Mouse (Mus musculus) erythroblast, adult 5-6 weeks (primary cell): Measurements from ENCODE around the gene Gdpgp1. TPM values are rescaled to one million over a fixed set of nuclear protein-coding genes. Genes with fewer than 3 reads are reported as not detected.

ENCODE experiments used
- ATAC-seq: replicated peaks from 2 replicates; pipeline ENCODE4 v1.8.0; 2016; ENCODE audit warnings: moderate number of reproducible peaks, mild to moderate bottlenecking, moderate TSS enrichment, inconsistent platforms; ENCODE audit not compliant: poor library complexity, low FRiP score, severe bottlenecking
- total RNA-seq, 2 experiments: library from RNA; stranded (forward) in 1 of 2; stranded (reverse) in 1 of 2; fragments of 150-400 nt in 1 of 2; fragments of 200-764, 138-1000 nt in 1 of 2; gene quantifications; 2 replicates each; pipeline versions ENCODE4 v1.2.3 to v1.2.4; 2015 to 2017; ENCODE audit warnings: low replicate concordance in 2 of 2

Gene Gdpgp1
- total RNA-seq, 2 experiments from 2014 or later, result 0.77 to 0.94 TPM

DNA sequence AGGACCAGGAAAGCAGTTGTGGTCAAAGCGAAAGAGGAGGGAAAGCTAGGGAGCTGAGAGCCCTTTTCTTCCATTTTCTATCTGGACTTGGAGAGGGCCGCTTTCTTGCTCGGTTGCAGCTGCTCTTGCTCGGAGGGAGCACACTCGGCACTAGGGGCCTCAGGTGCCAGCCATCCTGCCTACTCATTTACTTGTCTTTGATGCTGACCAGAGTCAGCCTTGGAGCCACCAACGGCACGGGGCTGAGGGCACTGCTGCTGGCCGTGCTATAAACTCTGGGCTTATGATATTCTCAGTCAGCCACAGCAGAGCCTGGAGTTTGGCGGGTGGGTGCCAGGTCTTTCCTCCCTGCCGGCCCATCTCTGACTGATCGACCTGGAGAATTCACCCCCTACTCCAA, 33.8 kb upstream of the Gdpgp1 start:
- peak; percentile 16; the same call in 1 of the 2 replicates for ATAC-seq

DNA sequence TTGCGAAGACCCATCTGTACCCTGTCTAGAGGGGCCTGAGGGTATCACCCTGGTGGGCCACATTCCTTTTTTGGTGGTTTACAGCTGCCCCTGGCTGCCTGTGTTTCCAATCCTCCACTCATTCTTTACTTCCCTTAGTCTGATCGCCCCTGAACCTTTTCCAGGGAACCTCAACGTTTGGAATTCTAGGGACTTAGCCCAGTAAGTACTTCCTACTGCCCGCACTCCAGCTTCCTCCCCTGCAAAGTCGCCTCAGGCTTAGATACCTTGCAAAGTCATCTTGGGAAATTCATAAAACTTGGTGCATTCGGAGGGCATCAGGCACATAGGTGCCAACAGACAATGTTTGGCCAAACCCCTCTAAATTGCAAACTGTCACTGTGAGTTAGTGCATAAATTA, 33.4 kb upstream of the Gdpgp1 start:
- no peak for ATAC-seq

DNA sequence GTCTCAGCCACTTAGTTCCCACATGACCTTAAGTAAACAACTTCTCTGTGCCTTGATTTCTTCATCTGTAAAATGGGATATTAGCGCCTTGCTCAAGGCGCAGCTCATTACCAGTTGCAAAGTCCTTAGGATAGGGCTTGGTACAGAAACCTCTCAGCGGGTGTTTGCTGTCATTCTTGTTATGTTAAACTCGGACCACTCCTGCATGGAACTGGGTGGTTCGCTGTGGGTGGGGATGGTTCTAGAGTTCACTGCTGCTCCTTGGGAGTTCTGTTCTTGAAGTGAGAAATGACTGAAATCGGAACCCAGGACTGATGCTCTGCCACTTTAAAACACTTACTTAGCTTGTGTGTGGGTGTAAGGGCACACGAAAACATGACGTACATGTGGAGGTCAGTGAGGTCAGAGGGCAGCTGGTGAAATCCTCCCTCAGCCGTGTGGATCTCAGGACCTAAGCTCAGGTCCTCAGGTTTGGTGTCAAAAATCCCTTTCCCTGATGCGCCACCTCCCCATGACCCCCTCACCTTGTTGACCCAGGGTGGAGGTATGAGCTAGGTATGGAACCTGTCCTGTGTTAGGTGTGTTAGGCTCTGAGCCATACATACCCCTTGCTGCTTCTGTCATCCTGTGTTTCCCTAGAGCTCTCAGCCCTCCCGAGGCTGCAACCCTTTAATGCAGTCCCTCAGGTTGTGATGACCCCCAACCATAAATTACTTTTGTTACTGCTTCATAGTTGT, 32.6 kb upstream of the Gdpgp1 start:
- no peak for ATAC-seq

DNA sequence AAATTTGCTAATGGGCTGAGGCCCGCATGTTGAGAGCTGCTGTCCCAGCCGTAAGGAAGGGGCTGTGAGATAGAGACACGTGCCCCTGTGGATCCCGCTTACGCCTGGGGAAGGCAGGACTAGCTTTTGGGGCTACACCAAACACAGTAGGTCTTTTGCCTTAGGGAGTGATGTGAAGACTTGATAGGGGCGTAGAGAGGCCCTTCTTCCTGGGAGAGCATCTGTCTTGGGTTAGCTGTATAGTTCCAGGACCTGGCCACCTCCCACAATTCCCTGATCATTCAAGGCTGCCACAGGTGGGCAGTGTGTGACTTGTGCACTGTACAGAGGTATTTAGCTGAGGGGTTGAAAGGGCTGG, 32.1 kb upstream of the Gdpgp1 start:
- no peak for ATAC-seq

DNA sequence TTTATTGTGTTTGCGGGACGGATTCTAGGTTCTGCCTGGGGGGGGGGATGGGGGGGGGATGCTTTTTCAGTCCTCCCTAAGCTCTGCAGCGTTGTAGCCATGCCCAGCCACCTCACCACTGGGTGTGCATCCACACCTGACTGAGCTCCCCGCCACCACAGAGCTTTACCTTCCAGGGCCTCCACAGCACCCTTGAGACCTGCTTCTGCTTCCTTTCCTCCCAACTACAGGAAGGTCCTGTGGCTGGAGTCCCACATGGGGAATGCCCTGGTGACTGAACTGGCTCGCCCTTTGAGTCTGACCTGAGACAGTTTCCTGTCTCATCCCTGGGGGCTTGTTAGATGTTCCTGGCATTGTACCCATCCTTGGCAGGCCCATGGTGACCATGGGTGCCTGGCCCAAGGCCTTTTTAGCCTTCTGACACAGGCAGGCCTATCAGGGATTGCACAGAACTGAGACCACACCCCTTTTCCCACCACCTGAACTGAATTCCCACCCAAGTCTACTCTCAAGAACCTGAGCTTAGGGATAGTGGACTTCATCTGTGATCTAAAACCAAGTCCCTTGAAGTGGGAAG, 31.6 kb upstream of the Gdpgp1 start:
- ATAC-seq, result no peak

DNA sequence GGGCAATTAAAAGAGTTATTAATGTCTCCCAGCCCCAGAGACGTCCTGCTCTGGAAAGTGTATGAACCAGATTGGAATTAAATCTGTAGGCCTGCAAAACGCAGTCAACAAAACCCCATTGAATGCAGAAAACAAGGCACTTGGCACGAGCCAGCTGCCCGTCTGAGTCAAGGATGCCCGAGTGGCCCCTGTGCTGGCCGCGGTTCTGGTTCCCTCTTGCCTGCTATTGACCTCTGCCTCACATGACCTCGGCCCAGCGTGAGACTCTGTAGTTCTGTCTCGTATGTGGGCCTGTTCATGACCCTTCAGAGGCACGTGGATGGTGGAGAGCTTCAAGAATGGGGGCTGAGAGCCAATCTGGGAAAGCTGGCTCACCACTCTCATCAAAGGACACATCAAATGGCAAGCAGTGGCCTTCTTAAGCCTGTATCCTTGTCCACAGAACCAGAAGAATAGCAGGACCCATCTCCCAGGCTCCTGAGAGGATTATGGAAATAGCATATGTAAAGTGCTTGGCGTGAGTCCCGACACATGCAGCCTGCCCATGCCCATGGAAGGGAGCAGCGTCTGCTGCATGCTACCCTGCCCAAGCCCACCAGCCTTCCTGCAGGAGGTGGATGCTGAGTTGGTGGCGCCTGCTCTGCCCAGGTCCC, 30.7 kb upstream of the Gdpgp1 start:
- ATAC-seq, result no peak

DNA sequence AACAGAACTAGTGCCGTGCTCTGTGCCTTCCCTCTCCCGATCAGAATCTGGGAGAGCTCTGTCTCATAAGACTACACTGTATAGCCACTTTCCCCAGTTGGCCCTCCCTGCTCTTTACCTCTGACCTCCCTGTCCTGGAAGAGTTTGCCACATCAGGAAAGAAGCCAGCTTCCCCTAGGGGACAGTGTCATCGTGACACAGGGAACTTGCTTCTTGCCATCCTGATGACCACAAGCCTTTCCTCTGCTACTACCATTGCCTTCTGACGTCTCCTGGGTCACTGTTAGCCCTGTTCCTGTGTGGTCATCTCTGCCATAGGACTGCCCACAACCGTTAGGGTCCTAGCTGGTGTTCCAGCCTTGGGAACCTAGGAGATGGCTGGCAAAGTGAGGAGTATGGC, 29.7 kb upstream of the Gdpgp1 start:
- no peak for ATAC-seq

DNA sequence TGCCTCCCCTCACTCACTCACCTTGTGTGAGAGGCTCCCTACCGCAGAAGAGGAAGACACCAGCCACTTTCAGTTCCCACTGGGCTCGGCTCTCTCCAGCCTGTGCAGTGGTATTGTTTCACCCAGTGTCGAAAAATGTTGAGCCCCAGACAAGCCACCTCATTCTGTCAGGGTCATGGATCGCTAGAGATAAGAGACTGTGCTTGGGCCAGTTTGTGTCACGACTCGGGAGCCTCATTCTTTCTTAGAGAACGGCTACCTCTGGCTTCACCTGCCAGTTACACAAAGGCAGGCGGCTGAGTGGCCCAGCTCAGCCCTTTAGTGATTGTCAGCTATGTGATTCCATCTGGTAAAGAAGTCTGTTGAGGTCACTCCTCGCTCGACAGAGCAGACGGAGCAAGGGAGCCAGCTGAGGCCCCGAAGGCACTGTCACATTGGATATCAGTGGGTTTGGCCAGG, 29.0 kb upstream of the Gdpgp1 start:
- no peak for ATAC-seq

DNA sequence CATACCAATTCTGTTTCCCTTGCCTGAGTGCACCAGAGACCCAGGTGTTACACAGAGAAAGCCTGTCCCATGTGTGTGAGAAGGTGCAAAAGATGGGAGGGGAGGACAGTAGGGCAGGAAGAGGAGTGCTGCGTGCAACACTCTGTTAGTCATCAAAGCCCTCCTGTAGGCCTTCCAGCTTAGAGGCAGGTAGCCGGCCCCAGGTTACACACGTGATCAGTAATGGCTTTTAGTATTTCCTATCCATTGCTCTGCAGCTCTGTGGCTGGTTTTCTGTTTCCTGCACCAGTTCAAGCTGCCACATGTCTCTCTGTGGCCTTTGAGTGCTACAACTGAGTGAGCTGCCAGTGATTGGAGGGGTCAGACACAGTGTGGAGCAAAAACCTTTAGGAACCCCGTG, 28.3 kb upstream of the Gdpgp1 start:
- ATAC-seq, result no peak

DNA sequence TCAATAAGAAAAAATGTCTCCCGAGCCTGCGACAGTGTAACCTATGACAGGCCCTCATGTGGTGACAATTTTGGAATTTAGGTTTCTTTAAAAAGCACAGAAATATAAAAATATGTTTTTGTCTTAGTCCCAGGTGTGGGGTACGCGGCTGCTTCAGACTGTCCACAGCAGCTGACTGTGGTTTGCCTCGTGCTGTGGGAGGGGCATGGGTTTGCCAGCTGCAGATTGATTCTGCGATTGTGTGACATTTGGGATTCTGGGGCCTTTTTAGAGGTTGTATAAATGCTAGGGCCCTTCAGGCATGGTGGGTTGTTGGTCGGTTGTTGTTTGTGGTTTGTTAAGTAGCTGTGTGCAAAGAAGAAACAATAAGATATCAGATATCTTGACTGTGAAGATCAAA, 27.7 kb upstream of the Gdpgp1 start:
- ATAC-seq, result no peak

DNA sequence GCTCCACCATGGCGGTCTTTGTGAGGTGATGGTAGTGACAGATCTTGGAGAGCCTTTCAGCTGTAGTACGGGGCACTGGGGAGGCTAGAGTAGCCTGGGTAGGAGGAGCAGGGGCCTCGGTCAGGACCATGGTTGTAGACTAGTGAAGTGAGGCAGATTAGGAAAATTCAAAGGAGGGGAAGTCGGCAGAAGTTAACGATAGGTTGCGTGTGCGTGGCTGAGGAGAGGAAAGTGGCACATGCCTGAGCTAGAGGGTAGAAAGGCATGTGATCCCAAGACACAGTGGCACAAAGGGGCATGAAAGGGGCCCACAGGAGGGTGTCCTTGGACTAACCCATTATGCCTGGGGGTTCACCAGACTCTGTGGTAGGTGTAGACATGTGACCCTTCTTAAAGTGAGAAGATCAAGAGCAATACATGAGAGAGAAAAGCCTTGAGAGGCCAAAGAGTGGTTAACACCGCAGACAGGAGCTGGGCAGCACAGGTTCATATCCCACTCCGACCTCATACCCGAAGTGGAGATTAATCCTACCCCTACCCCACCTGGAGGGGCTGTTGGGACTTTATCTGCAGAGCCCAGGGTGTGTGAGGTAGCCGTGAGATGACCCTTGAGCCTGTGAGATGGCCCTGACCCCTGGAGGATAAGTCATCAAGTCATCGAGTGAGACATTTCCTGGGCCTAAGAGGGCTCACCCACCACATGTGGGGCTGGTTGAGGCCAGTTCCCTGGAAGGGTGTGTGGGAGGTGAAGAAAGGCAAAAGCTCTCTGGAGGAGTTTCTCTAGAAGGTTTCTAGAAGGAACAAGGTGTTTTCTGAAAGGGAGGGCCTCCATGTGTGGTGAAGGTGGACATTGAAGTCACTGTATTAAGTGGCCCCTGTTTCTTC, 26.7 kb upstream of the Gdpgp1 start:
- ATAC-seq, result no peak

DNA sequence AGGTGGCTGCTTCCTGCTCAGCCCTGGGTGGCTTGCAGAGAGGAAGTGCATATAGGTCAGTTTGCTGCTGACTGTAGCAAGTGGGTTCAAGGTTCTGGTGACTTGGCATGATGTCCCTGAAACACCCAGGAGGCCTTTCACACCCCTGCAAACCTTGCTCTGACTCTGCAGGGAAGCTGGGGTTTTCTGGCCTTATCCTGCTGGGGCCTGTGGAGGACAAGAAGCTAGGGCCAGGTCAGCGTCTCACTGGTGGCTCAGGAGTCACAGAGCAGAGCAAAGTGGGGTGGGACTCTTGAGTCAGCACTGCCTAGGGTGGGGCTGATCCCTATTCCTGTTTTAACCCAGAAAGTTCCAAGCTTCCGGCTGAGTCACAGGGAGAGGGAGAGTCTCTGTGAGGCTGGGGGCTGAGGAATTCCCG, 25.3 kb upstream of the Gdpgp1 start:
- ATAC-seq, result peak; percentile 26

DNA sequence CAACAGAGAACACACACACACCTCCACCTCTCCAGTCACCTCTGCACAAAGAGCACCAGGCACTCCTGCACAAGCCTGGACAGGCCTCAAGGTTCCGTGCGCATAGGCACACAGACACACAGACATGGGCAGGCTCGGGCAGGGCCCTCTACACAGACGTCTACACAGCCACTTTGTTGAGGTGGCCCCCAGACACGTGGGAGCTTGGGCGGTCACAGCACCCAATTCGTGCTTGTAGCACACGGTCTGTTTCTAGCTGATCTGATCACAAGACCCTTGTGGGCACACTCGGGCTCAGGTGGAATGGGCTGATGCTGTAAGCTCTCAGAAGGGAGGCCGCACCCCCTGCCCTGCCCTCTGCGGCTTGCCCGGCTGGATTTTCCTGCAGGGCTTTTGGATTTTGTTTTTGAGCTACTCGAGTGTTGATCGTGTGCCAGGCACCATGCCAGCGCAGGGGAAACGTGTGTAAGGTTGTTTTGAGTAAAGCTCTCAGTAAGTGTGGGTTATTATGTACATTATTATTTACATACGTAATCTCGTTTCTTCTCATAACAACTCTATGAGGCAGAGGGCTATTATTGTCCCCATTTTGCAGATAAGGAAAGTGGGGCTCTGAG, 24.5 kb upstream of the Gdpgp1 start:
- ATAC-seq, result peak; percentile 6

DNA sequence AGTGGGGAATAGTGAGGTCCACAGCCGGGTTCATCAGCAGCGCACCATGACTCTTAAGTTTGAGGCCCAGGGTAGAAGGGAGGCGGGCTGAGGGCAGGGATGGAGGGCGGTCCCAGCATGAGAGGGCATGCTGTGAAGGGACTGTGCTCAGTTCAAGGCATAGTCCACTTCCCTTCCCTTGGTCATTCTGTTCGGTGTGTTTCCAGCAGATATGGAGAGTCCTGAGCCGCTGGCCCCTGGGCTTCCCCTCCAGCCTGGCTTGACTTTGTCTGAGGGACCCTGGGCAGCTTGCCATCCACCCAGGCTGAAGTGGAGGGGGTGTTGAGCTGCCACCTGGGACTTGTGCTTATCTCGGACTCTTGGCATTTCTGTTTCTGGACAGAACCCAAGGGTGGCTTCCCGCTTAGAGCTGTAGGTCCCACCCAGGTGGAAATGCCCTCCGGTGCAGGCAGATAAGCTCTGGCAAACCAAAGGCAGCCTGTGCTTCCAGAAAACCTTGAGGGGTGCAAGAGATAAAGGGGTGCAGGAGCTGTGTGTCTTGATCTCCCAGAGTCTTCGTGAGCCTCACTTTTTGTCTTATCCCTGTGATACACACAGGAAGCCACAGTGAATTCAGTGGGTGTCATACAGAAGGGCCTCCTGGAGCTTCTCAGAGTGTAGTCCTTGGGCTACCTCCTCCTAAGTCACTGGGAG, 23.8 kb upstream of the Gdpgp1 start:
- peak; percentile 76 for ATAC-seq

DNA sequence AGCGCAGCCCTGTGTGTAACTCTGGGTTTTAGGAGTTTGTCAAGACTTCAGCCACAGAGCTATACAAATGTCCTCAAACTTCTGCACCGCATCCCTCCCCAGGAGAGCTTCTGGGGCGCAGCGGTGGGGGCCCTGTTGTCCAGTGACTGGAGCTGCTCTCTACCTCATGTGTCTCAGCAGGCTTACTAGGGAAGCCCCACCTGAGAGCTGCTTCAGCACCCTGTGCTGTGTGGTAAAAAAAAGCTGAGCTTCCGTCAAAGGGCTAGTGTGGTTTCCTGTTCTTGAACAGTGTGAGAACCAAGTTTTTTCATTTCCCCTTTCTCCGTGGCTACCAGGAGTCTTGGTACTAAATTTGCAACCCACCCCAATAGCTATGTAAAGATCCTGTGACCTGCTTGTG, 23.0 kb upstream of the Gdpgp1 start:
- ATAC-seq, result no peak

DNA sequence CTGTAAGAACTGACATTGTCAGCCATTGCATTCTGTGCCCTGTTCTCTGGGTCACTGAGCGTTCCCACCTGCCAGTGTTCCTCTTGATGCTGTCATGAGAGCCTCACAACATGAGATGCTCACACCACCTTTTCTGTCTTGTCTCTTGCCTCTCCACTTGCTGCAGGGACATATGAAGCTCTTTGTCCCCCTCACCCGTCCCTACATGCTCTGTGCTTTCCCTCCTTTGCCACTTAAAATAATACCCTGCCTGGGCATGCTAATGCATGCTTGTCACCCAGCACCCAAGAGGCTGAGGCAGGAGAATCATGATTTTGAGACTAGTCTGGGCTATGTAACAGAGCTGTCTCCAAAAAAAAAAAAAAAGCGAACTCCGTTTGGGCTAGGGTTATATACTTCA, 21.7 kb upstream of the Gdpgp1 start:
- ATAC-seq, result no peak

DNA sequence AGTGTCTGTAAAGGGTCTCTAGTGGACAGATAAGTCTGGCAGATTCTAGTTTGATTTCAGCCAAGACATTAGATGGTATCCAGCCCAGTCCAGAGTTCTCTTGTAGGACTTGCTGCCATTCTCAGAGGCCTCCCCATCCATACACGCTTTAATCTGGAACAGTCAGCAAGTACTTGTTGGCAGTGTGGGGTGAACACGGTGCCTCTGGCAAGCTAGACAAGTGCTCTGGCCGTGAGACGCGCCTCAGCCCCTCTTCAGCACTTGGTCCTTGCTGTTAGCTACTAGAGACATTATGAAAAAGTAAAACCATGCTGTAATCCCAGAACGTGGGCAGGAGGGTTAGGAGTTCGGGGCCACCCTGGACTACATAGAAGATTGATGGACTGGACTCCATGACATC, 19.1 kb upstream of the Gdpgp1 start:
- ATAC-seq, result no peak

DNA sequence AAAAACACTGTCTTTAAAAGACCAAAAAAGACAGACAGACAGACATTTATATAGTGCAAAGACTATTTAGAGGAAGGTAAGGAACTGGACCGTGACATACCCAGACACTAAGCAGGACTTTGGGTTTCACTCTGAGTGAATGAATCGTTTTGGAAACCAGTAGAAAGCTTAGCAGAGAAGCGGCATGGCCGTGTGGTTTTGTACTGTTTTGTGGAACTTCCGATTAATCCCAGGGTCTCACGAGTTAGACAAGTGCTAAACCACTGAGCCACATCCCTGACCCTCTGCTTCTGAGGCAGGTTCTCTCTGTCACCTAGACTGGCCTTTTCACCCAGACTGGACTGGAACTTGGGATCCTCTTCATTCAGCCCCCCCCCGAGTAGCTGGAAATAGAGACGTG, 18.2 kb upstream of the Gdpgp1 start:
- ATAC-seq, result no peak

DNA sequence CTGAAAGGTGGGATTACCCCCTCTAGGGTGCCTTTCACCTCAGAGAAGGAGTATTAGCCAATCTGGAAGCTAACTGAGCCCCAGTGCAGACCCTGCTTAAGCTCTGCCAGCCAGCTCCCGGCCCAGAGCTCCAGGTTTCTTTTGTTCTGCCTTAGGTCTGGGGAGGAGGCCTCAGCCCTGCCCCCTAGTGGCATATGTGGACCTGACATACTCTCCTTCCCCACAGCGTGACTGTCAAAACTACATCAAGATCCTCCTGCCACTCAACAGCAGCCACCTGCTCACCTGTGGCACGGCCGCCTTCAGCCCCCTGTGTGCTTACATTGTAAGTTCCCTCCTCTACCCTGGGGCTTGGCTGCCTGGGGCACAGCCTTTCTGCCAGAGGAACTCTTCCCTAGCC, 17.3 kb upstream of the Gdpgp1 start:
- ATAC-seq, result peak; percentile 82
